Mouse (Mus musculus) bone marrow macrophage, adult 2 months (primary cell): ENCODE data around the gene Gng7.
A peak's percentile ranks its signal among the peaks of the same experiment; 100 is the strongest.

Source experiments
- CTCF ChIP-seq: IDR thresholded peaks from 2 replicates; pipeline ENCODE4 v1.5.1; 2012; ENCODE audit warnings: low read depth, mild to moderate bottlenecking, low read length, moderate library complexity
- POLR2A ChIP-seq: IDR thresholded peaks from 2 replicates; pipeline ENCODE4 v1.6.1; 2012; ENCODE audit warnings: mild to moderate bottlenecking, low read depth, low read length, borderline replicate concordance

DNA sequence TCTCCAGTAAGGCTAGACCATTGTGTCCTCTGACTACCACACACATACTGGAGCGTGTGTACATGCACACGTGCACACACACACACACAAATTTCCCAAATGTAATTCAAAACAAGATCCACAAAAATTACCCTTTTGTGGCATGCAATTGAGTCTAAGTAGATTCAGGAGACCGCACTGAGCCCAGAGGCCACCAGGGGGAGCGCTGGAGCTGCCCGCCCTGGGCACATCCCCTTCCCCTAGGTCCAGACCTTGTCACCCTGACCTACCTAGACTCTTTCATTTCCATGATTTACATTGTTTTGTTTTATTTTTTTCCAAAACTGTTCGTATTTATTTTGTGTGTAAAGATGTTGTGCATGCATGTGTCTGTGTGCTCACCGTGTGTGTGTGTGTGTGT lies 1.9 kb upstream of the Gng7 start:
- peak; percentile 90 for TF ChIP-seq CTCF
- no peak for TF ChIP-seq POLR2A
